Mouse (Mus musculus) v-Abl transformed pro-B cells (cell line): ENCODE measurements around the gene Men1.

Source experiments
- in situ Hi-C, 2 experiments: fragments of 400-800 bp; cut with MboI; formaldehyde crosslinking; loops; one replicate each; pipeline ENCODE4 v1.15.1; 2025; ENCODE audit not compliant: unreplicated experiment in 2 of 2

Gene Men1

DNA sequence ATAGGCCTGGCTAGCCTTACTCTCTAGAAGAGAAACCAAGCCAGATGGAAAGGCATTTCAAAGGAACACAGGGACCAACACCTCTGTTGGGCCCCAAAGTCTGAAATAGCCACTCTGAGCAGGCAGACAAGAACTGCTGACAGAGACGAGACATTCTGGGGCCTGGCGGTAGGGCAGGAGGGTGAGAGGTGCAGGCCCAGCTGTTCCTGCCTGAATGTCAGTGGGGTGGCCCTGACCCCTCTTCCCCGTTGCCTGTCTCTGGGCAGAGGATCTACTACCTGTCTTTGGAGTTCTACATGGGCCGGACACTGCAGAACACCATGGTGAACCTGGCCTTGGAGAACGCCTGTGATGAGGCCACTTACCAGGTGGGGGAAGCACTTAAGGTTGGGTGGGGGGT is 50.6 kb downstream of the Men1 start:
- in situ Hi-C loops, result no loop called here

DNA sequence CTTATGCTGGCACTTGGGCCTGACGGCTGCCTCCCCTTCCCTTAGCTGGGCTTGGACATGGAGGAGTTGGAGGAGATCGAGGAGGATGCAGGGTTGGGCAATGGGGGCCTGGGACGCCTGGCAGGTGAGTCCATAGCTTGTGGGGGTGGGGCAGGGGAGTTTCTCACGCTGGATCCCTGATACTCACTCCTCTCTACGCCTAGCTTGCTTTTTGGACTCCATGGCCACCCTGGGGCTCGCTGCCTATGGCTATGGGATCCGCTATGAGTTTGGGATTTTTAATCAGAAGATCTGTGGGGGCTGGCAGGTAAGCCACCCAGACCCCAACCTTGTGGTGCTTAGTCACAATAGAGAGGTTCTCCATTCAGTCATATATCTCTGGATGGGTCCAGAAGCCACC is 51.0 kb downstream of the Men1 start:
- in situ Hi-C loops, result no loop called here

DNA sequence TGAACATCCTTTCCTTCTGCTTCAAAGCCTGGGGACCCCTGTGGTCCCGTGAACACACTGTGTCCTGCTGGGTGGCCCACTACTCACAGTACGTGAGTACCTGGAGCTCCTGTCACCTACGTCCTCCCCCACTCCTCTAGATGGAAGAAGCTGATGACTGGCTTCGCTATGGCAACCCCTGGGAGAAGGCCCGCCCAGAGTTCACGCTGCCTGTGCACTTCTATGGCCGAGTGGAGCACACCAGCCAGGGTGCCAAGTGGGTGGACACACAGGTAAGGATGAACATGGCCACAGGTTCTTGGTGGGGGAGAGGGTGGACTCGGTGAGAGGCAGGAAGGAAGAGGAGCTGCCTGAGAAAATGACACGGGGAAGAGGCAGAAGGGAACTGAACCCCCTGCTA is 51.5 kb downstream of the Men1 start:
- in situ Hi-C loops, result no loop called here

DNA sequence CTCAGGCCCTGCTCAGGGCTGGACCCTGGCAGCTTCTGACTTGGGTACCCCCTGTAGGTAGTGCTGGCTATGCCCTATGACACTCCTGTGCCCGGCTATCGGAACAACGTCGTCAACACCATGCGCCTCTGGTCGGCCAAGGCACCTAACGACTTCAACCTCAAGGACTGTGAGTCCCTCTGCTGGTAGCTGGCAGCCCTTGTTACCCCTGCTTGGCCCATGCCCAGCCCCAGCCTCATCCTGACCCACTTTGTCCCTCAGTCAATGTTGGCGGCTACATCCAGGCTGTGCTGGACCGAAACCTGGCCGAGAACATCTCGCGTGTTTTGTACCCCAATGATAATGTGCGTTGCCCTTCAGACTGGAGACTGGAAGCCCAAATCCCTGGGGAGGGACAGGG is 53.2 kb downstream of the Men1 start:
- in situ Hi-C loops, result no loop called here

DNA sequence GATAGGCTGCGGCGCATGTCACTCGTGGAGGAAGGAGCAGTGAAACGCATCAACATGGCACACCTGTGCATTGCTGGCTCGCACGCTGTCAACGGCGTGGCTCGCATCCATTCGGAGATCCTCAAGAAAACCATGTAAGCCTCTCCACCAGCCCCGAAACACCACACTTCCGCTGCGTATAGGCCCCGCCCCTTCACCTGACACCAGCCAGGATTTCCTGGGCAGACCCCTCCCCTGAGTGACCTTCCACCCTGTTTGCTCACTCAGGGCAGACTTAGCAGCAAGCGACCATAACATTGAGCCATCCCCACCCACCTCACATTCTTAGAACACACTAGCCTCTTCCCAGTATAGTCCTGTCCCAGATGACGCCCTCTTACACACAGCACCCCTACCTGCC is 55.0 kb downstream of the Men1 start:
- in situ Hi-C loops, result no loop called here

GRCm38 (mm10) chr19:6390251-6390650 is 55.5 kb downstream of the Men1 start:
- in situ Hi-C loops, result no loop called here
